Mouse (Mus musculus) forebrain, embryonic 13.5 days (tissue): ENCODE measurements at regions not wholly inside any gene's neighbourhood (a gene's known extent, or its start where the extent isn't known, plus 50 kb on each side); places are given as distances from the start of the nearest gene placed in this dataset.

Source experiments
- ATAC-seq: fragments of 200-750 bp; cut with Nextera tagmentation; 2 replicates; pipeline ENCODE4 v1.8.0; 2017
- H3K27ac ChIP-seq: fragments of 300-500 bp; sonication (generic); 2 replicates; pipeline ENCODE4 v1.5.1; 2015; ENCODE audit warnings: inconsistent platforms, mild to moderate bottlenecking, moderate library complexity
- H3K27me3 ChIP-seq: fragments of 300-500 bp; sonication (generic); 2 replicates; pipeline ENCODE4 v1.6.1; 2015; ENCODE audit warnings: mild to moderate bottlenecking, inconsistent platforms
- H3K36me3 ChIP-seq: fragments of 300-500 bp; sonication (generic); 2 replicates; pipeline ENCODE4 v1.6.1; 2015; ENCODE audit warnings: mild to moderate bottlenecking, inconsistent platforms; ENCODE audit not compliant: poor library complexity, severe bottlenecking
- H3K4me1 ChIP-seq: fragments of 300-500 bp; sonication (generic); 2 replicates; pipeline ENCODE4 v1.6.1; 2015; ENCODE audit warnings: inconsistent platforms
- H3K4me2 ChIP-seq: fragments of 300-500 bp; sonication (generic); 2 replicates; pipeline ENCODE4 v1.6.1; 2015; ENCODE audit warnings: inconsistent platforms, mild to moderate bottlenecking, moderate library complexity
- H3K4me3 ChIP-seq: fragments of 300-500 bp; sonication (generic); 2 replicates; pipeline ENCODE4 v1.5.1; 2015; ENCODE audit warnings: mild to moderate bottlenecking, inconsistent platforms
- H3K9ac ChIP-seq: fragments of 300-500 bp; sonication (generic); 2 replicates; pipeline ENCODE4 v1.6.1; 2015; ENCODE audit warnings: mild to moderate bottlenecking, inconsistent platforms
- H3K9me3 ChIP-seq: fragments of 300-500 bp; sonication (generic); replicated peaks from 2 replicates; pipeline ENCODE4 v1.6.1; 2016; ENCODE audit warnings: inconsistent platforms
- WGBS: fragments of 180-500 bp; shearing (Covaris S2); methylation state at CpG from one replicate; pipeline ENCODE4 v1.1.7; 2015; 5-methylcytosine and 5-hydroxymethylcytosine counted together

DNA sequence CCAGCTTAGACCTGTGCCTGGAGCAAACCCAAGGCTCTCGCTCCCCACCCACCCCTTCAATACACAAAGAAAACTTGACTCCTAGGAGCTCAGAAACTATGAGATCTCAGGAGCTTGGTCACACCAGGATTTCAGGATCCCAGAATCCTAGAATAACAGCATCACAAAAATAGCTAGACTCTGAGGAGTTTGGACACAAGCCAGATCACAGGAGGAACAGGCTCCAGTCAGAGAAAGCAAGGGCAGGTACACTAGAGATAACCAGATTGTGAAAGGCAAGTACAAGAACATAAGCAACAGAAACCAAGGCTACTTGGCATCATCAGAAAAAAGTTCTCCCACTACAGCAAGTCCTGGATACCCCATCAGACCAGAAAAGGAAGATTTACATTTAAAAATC, 221.5 kb downstream of the Epha7 start:
- 91% methylated on average over 1 of the region's 1 CpGs for WGBS
- H3K4me3 ChIP-seq, result no peak overlapping the region
- no peaks in the 10 kb centered on the region for H3K36me3 ChIP-seq

DNA sequence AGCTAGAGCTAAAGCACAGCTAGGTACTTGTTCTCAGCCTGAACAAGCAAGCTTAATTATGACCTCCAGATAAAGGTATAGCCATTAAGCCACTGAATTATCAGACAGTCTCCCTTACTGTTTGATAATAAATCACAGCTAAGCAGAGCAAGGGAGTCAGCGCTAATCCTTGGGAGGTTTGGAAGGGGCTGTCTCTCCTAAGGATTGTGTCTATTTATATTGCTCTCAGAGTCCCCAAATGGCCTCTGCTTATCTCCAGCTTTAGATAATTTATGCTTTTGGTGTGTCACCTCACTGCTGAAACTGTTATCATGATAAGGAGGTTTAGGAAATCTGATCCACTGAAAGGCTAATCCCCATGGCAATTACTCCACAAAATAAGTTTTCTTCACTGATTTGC, 227.1 kb downstream of the Epha7 start:
- WGBS, result 50% methylated on average over 1 of the region's 1 CpGs
- Histone ChIP-seq H3K27ac (no peak overlapping the region), H3K9me3 (no peaks in the 10 kb centered on the region), H3K27me3 (no peaks in the 10 kb centered on the region), H3K4me3 (no peak overlapping the region), H3K4me1 (no peaks in the 10 kb centered on the region), H3K9ac (no peak overlapping the region), H3K36me3 (no peaks in the 10 kb centered on the region), H3K4me2 (no peak overlapping the region)
- ATAC-seq, result no peak

More for the DNA sequence above, 221.5 kb downstream of the Epha7 start:
- H3K27me3 ChIP-seq, result no peaks in the 10 kb centered on the region
- no peak for ATAC-seq
- H3K4me1 ChIP-seq, result no peaks in the 10 kb centered on the region
- H3K4me2 ChIP-seq, result no peak overlapping the region
- no peak overlapping the region for H3K9ac ChIP-seq
- no peak overlapping the region for H3K27ac ChIP-seq
- H3K9me3 ChIP-seq, result no peaks in the 10 kb centered on the region

DNA sequence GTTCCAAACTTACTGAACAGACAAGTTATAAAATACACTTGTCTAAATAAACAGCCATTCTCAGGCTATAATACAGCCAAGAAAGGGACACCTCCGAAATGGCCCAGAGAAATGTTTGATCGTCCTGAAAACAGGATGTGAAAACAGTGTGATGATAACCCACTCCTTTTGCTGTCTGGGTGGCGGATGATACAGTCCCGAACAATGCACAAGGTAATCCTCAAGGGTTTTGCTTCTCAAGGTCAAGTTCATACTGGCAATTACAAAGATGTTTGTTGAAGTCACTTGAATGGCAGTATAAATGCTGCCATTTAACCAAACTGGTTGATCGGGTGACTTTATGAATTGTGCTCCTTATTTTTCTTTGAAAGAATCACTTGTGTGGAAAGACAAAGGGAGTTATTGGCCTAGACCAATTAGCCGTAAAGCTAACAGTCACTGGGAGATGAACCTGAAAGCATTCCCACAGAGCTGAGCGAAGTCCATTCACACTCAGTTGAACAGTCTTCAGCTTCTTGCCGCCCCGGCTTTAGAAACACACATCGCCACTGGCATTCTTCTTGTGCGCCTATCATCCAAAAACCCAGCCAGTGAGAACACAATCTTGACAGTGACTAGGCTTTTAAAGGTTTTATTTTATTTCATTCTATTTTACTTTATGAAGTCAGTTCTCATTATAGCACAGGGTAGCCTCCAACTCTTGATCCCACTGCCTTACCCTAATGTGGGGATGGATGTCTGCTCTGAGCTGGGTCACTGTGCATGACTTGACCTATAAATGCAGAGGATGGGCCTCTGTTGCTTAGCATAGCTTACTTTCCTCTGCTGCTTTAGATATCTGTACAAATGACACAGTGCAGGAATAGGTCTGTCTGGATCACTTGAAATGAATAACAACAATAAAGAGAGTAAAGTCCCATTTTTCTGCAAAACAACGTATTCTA, 256.0 kb downstream of the Epha7 start:
- H3K4me1 ChIP-seq, result peaks cover 6% of the 10 kb centered on the region; the same call in 1 of the 2 replicates
- ATAC-seq, result no peak

DNA sequence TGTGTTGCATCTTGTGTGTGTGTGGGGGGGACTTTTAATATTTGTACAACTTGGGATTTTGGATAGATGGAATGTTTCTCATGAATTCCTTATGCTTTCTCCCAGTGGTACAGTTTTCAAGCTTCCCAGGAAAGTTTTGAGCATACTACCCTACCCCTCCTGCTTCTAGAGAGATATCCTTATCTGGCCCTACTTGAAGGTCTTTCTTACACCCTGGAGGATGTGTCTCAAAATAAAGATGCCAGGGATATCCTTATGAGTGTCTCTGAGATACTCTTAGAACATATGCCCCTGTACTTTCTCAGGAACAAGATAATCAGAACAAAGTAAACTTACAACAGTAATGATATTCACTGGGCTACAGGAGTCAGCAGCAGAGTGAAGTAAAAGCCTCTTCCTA, 261.3 kb downstream of the Epha7 start:
- Histone ChIP-seq H3K27me3 (no peaks in the 10 kb centered on the region), H3K4me3 (no peak overlapping the region), H3K27ac (no peak overlapping the region), H3K9me3 (no peaks in the 10 kb centered on the region), H3K4me2 (no peak overlapping the region), H3K4me1 (peaks cover under 1% of the 10 kb centered on the region; the same call in 1 of the 2 replicates), H3K36me3 (no peaks in the 10 kb centered on the region), H3K9ac (no peak overlapping the region)
- ATAC-seq, result no peak

More for the DNA sequence above, 256.0 kb downstream of the Epha7 start:
- no peak overlapping the region for H3K4me3 ChIP-seq
- no peak overlapping the region for H3K9ac ChIP-seq
- H3K4me2 ChIP-seq, result no peak overlapping the region
- no peaks in the 10 kb centered on the region for H3K36me3 ChIP-seq
- no peak overlapping the region for H3K27ac ChIP-seq
- H3K27me3 ChIP-seq, result no peaks in the 10 kb centered on the region
- WGBS, result 17% methylated on average over 12 of the region's 12 CpGs
- H3K9me3 ChIP-seq, result no peaks in the 10 kb centered on the region

DNA sequence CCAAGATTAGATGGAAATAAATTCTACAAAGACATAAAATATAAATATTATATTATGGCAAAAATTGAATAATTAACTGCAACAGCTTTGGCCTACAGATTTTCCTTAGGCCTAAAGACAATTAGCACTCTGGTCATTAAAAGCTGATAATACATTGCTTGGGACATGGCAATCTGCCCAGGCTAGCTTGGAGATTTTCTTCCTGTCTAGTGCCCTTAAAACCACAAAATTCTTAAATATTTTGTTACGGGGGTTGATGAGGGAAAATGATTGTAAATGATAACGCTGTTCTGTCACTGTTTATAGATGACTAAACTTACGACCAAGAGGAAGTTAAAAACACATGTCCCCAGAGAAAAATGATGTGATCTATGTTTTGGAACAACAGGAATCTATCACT, 261.9 kb downstream of the Epha7 start:
- no peaks in the 10 kb centered on the region for H3K4me1 ChIP-seq
- no peaks in the 10 kb centered on the region for H3K27me3 ChIP-seq
- no peaks in the 10 kb centered on the region for H3K9me3 ChIP-seq
- H3K36me3 ChIP-seq, result no peaks in the 10 kb centered on the region
- no peak overlapping the region for H3K4me3 ChIP-seq
- ATAC-seq, result no peak
- no peak overlapping the region for H3K27ac ChIP-seq
- H3K9ac ChIP-seq, result no peak overlapping the region
- no peak overlapping the region for H3K4me2 ChIP-seq
- WGBS, result 83% methylated on average over 3 of the region's 3 CpGs

DNA sequence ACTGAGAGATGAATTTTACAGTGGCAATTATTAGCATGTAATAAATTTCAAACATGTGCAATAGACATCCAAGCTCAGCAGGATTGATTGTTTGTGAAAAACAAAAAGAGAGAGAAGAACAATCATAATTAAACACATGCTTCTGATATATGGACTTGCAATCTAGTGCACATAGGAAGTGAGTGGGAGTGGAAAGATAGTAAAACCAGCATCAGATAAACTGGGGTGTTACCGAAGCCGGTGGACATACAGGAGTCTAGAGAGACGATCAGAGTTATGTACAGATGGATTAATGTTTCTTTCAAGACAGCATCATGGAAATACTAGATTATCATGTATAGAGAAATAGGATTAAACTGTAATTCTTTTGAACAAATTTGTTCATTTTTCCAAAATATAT, 263.8 kb downstream of the Epha7 start:
- Histone ChIP-seq H3K27me3 (no peaks in the 10 kb centered on the region), H3K36me3 (no peaks in the 10 kb centered on the region), H3K9ac (no peak overlapping the region), H3K4me2 (no peak overlapping the region), H3K4me1 (no peaks in the 10 kb centered on the region), H3K9me3 (no peaks in the 10 kb centered on the region), H3K4me3 (no peak overlapping the region), H3K27ac (no peak overlapping the region)
- 97% methylated on average over 3 of the region's 3 CpGs for WGBS
- no peak for ATAC-seq

DNA sequence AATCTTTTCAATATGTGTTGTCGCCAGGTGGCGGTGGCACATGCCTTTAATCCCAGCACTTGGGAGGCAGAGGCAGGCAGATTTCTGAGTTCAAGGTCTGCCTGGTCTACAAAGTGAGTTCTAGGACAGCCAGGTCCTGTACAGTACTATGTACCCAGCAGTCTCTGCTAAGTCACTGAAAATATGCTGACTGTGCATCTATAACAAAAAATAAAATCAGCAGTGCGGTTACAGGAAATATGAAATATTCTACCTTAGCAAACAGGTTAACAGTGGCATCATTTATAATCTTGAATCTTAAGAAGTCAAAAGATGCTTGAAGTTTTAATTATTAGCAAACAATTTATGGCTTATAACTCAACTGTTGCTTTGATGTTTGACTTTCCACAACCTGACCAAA, 265.5 kb downstream of the Epha7 start:
- Histone ChIP-seq H3K36me3 (no peaks in the 10 kb centered on the region), H3K4me2 (no peak overlapping the region), H3K9me3 (no peaks in the 10 kb centered on the region), H3K27me3 (no peaks in the 10 kb centered on the region), H3K27ac (no peak overlapping the region), H3K4me3 (no peak overlapping the region), H3K4me1 (no peaks in the 10 kb centered on the region), H3K9ac (no peak overlapping the region)
- ATAC-seq, result no peak
- 97% methylated on average over 3 of the region's 3 CpGs for WGBS

DNA sequence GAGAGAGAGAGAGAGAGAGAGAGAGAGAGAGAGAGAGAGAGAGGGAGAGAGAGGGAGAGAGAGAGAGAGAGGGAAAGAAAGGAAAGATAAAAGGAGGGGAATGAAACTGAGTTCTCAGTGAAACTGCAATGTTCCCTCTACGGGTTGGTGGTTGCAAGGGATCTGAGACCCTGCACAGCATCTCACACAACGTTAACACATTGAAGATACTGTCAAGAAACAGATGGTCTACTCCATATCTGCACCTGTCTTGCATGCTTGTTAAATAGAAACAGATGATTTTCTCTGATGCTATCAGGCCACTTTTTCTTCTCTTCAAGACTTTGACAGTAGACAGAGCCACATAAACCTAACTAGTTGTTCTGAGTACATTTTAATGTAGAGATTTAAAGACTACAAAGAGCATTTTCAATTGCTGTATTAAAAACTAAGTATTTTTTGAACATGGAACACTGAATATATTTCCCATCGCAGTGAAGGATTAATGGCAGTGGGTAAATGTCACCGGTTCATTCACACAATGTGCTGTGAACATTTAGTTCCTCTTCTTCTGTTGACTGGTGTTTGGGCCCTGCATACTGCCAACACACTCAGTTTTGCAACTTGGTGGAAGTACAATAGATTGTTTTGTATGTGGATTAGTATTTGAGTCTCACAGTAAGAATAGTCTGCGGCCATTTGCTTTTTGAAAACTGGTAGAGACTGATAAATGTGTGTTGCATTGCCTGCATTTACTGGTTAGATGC, 270.8 kb downstream of the Epha7 start:
- H3K4me1 ChIP-seq, result no peaks in the 10 kb centered on the region
- H3K27ac ChIP-seq, result no peak overlapping the region
- no peaks in the 10 kb centered on the region for H3K27me3 ChIP-seq
- no peak overlapping the region for H3K9ac ChIP-seq
- H3K4me2 ChIP-seq, result no peak overlapping the region
- ATAC-seq, result peak; percentile 70; the same call in 1 of the 2 replicates
- 62% methylated on average over 5 of the region's 5 CpGs for WGBS
- H3K4me3 ChIP-seq, result no peak overlapping the region
- H3K9me3 ChIP-seq, result no peaks in the 10 kb centered on the region
- H3K36me3 ChIP-seq, result no peaks in the 10 kb centered on the region

DNA sequence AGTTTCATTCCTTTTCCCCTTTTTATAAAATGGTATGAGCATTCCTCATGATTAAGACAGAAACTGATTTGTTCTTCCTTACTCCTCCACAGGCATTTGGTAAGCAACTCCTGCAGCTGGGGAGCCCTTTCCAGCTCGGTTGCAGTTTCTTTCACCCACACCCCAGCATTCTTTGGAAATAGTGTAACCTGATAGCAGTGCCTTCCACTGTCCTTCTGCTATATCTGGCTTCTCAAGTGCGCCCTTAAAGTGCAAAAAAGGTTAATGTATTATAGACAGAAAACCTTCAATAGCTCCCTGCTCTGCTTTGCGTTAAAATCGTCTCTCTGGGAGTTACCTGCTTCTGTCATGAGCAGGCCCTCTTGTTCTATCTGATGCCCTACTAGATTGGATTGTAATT, 278.0 kb downstream of the Epha7 start:
- Histone ChIP-seq H3K4me1 (peaks cover 2% of the 10 kb centered on the region; the same call in 1 of the 2 replicates), H3K27me3 (no peaks in the 10 kb centered on the region), H3K27ac (no peak overlapping the region), H3K4me2 (no peak overlapping the region), H3K9ac (no peak overlapping the region), H3K36me3 (no peaks in the 10 kb centered on the region), H3K9me3 (no peaks in the 10 kb centered on the region), H3K4me3 (no peak overlapping the region)
- ATAC-seq, result no peak
- WGBS, result 33% methylated on average over 4 of the region's 4 CpGs

DNA sequence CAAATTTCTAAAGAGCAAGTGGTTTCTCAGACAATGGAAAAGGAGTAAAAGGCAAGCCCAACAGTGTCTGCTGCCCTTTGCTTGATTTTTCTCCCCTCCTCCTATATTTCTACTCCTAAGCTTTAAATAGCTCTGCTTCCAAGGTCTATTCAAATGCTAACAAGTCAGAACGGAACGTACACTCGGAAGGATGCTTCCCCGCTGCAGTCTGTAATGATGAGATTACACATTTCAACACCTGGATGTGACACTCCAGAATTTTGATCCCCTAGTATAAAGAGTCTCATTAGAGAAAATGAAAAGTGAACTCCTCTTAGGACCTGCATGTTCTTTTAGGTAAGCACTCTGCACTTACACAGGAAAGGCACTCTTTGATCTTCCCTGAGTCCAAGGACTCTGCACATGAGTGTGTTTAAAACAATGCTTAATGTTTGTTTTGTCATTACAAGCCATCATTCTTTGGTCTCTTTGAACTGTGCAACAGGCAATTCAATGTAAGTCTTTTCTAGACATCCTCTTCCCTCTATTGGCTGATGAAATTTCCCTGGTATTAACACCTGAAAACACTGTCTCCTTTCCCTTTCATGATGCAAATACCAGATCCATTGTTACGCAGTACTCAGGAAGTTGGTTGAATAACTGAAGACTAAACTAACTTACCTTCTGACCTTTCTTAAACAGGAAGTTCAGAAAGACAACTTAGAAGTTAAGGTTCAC, 278.7 kb downstream of the Epha7 start:
- Histone ChIP-seq H3K9ac (no peak overlapping the region), H3K4me2 (no peak overlapping the region), H3K9me3 (no peaks in the 10 kb centered on the region), H3K27me3 (no peaks in the 10 kb centered on the region), H3K36me3 (no peaks in the 10 kb centered on the region), H3K27ac (no peak overlapping the region), H3K4me3 (no peak overlapping the region), H3K4me1 (peaks cover 2% of the 10 kb centered on the region; the same call in 1 of the 2 replicates)
- ATAC-seq, result no peak
- WGBS, result 22% methylated on average over 5 of the region's 5 CpGs

DNA sequence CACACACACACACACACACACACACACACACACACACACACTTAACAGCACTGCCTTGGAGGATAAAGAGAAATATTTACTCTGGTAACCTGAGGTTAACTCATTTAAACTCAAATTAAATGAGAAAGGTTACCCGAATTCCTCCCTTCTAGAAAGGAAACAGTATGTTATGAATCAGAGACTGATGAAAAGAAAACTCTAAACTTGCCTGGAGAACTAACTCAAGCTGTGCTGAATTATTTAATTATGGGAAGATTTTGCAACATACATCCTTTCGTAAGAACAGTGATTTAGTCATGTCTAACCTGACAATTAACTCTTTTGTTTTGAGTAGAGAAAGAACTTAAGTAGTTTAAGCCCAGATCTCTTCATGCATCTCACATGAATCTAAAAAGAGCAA, 289.4 kb downstream of the Epha7 start:
- H3K27ac ChIP-seq, result no peak overlapping the region
- H3K9me3 ChIP-seq, result no peaks in the 10 kb centered on the region
- H3K9ac ChIP-seq, result no peak overlapping the region
- no peak for ATAC-seq
- no peaks in the 10 kb centered on the region for H3K27me3 ChIP-seq
- 30% methylated on average over 2 of the region's 2 CpGs for WGBS
- H3K36me3 ChIP-seq, result no peaks in the 10 kb centered on the region
- H3K4me3 ChIP-seq, result no peak overlapping the region
- H3K4me2 ChIP-seq, result no peak overlapping the region
- H3K4me1 ChIP-seq, result no peaks in the 10 kb centered on the region

DNA sequence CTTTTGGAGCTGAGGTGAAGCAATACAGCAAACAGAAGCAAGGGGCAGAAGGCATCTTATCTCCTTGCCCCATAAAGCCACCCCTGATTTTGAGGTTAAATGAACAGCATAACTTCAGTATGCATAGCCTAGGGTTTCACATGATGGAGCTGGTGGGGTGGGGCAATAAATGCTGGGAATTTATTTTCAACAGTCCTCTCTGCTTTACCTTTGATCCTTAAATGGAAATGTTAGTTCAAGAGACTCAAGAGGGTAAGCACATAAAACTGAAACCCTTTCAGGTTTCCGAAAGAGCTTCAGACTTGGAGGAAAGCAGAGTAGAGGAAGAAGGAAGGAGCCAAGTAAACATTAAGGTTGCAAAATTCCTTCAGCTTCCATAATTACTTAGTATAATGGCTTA, 290.5 kb downstream of the Epha7 start:
- H3K4me1 ChIP-seq, result no peaks in the 10 kb centered on the region
- 85% methylated on average over 1 of the region's 1 CpGs for WGBS
- H3K27me3 ChIP-seq, result no peaks in the 10 kb centered on the region
- no peak overlapping the region for H3K4me2 ChIP-seq
- H3K9me3 ChIP-seq, result no peaks in the 10 kb centered on the region
- ATAC-seq, result no peak
- no peak overlapping the region for H3K9ac ChIP-seq
- no peak overlapping the region for H3K27ac ChIP-seq
- no peak overlapping the region for H3K4me3 ChIP-seq
- no peaks in the 10 kb centered on the region for H3K36me3 ChIP-seq
